Comparison of ENCODE assay signal across 20 mouse cellular contexts in the genomic region with DNA sequence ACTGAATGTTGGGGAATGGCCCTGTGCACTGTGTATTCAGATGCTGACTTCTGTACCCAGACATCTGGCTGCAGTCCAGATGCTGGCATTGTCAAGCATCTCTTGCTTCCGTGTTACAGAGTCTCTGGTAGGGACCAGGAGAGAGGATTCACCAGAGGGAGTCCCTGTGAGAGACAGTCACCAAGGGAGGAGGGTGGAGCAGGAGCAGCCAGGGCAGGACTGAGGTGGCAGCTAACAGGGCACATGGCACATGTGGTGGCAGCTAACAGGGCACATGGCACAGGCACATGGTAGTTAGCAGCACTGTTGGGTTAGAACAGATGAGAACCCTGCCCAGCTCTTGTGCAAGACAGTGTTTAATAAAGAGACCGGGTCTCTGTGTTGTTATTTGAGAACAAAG.
"Had no signal": no experiment of that assay in that cellular context is flagged by ENCODE, and none has a peak within 500 bp of the region (broad histone marks: within the 10 kb centered on the region; RNA-seq: fewer than 3 reads in every experiment).

No protein-coding gene starts in this region.

- H3K9ac ChIP-seq: kidney, embryonic 15.5 days; liver, embryonic 14.5 days; liver, postnatal 0 days; lung, embryonic 15.5 days; midbrain, embryonic 12.5 days; midbrain, embryonic 15.5 days; neural tube, embryonic 12.5 days; neural tube, embryonic 15.5 days had no signal

- H3K27me3 ChIP-seq: kidney, embryonic 15.5 days; lung, embryonic 15.5 days; midbrain, embryonic 15.5 days; neural tube, embryonic 12.5 days; neural tube, embryonic 15.5 days had no signal

- H3K9me3 ChIP-seq: kidney, embryonic 15.5 days; lung, embryonic 15.5 days; midbrain, embryonic 12.5 days; midbrain, embryonic 15.5 days; neural tube, embryonic 12.5 days; neural tube, embryonic 15.5 days had no signal

- H3K4me2 ChIP-seq: kidney, embryonic 15.5 days; lung, embryonic 15.5 days; midbrain, embryonic 12.5 days; midbrain, embryonic 15.5 days; neural tube, embryonic 12.5 days; neural tube, embryonic 15.5 days had no signal

- DNase-seq: kidney, adult 11 months; kidney, adult 8-10 months; kidney, postnatal 10 days; layer of hippocampus, postnatal 36 days; liver, postnatal 0 days; lung, postnatal 14 days; right cerebral cortex, adult 18-20 months; right cerebral cortex, postnatal 14 days; right cerebral cortex, postnatal 4 days; thymus, adult 2 months; thymus, postnatal 25 days had no signal

- H3K4me1 ChIP-seq: lung, embryonic 15.5 days; neural tube, embryonic 12.5 days had no signal

- ATAC-seq: liver, postnatal 0 days; midbrain, embryonic 15.5 days had no signal

- H3K27ac ChIP-seq: kidney, embryonic 15.5 days; left cerebral cortex, adult 2 months; liver, embryonic 14.5 days; lung, embryonic 15.5 days; midbrain, embryonic 12.5 days; midbrain, embryonic 15.5 days; neural tube, embryonic 12.5 days; neural tube, embryonic 15.5 days; stomach, postnatal 0 days had no signal

- H3K36me3 ChIP-seq: kidney, embryonic 15.5 days; lung, embryonic 15.5 days; midbrain, embryonic 12.5 days; midbrain, embryonic 15.5 days; neural tube, embryonic 12.5 days; neural tube, embryonic 15.5 days had no signal

- H3K4me3 ChIP-seq: kidney, embryonic 15.5 days; left cerebral cortex, adult 2 months; lung, embryonic 15.5 days; midbrain, embryonic 12.5 days; midbrain, embryonic 15.5 days; neural tube, embryonic 12.5 days; neural tube, embryonic 15.5 days had no signal
